Mouse (Mus musculus): ENCODE results near the gene Xndc1. TPM values are rescaled to one million over a fixed set of nuclear protein-coding genes. Genes with fewer than 3 reads are reported as not detected.

The Xndc1 gene
- polyA plus RNA-seq (2014; fragmentation: Illumina TruSeq; extraction: RNeasy Lipid Tissue Mini Kit (QIAGEN cat#74804); ENCODE audit: low replicate concordance) = 11.6 TPM

GRCm38 (mm10) chr7:102065046-102065891 is at the start of gene Xndc1, which contains the start of the genes Rnf121 and Xntrpc:
Gene Xndc1, plus strand, starts transcription at chr7:102065511.
Gene Rnf121, minus strand, starts transcription at chr7:102065469.
Gene Xntrpc, plus strand, starts transcription at chr7:102065713.

GRCm38 (mm10) chr7:102018590-102018989 is 46.7 kb upstream of the Xndc1 start, which contains the start of gene Il18bp:
Gene Il18bp, minus strand, starts transcription at chr7:102018690.

GRCm38 (mm10) chr7:102082816-102083215 is 17.5 kb downstream of the Xndc1 start, which contains the start of gene Trpc2:
Gene Trpc2, plus strand, starts transcription at chr7:102083116.

DNA sequence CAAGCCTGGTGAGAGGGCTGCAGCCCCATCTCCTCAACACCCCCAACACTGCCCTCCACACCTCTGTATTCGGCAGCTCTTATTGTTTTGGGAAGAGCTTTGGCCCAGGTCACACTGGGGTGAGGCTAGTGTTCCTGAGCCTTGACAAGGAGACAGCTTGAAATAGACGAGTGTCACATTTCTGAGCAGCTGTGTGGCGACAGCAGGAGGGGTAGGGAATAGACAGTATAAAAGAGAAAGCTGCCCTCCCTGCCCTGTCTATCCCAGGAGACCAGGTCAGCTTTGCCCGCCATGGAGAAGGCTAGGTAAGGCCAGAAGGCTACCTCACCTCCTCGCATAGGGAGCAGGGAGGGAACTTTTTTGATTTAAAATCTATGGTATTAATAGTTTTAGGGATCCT is 36.2 kb downstream of the Xndc1 start, which contains the start of gene Art1:
Art1 (plus strand) TSS at position 257 of the 400 bp plus-strand sequence.

DNA sequence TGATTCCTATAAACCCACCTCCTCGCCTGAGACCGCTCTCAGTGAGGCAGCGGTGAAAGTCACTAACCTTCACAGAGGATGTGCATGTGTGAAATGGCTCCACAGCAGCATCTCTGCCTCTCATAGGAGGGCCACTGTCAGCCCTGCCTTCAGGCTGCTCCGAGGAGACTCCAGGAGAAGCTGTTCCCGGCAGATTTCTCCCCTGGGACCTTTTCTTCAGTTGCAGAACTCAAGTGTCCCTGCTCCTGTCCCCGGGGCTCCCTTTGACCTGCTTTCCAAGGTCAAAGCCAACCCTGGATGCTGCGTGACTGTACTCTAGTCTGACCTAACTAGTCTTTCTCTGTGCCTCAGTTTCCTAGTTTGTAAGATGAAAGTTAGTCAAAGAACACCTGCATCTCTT is 43.9 kb downstream of the Xndc1 start, which contains the start of gene Art5:
Art5 (minus strand) TSS at position 319 of the 400 bp plus-strand sequence.

GRCm38 (mm10) chr7:102116579-102117331 is 51.4 kb downstream of the Xndc1 start, which contains the start of gene Chrna10:
Gene Chrna10, minus strand, starts transcription at chr7:102116828.

Other genes starting within 250 kb of the Xndc1 start
- not detected for gene Phox2a, start 247.2 kb upstream of the Xndc1 start, polyA plus RNA-seq (2014; fragmentation: Illumina TruSeq; extraction: RNeasy Lipid Tissue Mini Kit (QIAGEN cat#74804); ENCODE audit: low replicate concordance)
- 31.7 TPM for gene Inppl1, start 227.3 kb upstream of the Xndc1 start, polyA plus RNA-seq (2014; fragmentation: Illumina TruSeq; extraction: RNeasy Lipid Tissue Mini Kit (QIAGEN cat#74804); ENCODE audit: low replicate concordance)
- not detected for gene Folr2, start 208.3 kb upstream of the Xndc1 start, polyA plus RNA-seq (2014; fragmentation: Illumina TruSeq; extraction: RNeasy Lipid Tissue Mini Kit (QIAGEN cat#74804); ENCODE audit: low replicate concordance)
- gene Anapc15, start 201.8 kb upstream of the Xndc1 start, polyA plus RNA-seq (2014; fragmentation: Illumina TruSeq; extraction: RNeasy Lipid Tissue Mini Kit (QIAGEN cat#74804); ENCODE audit: low replicate concordance) = 9.5 TPM
- not detected for gene Folr1, start 194.7 kb upstream of the Xndc1 start, polyA plus RNA-seq (2014; fragmentation: Illumina TruSeq; extraction: RNeasy Lipid Tissue Mini Kit (QIAGEN cat#74804); ENCODE audit: low replicate concordance)
- 6.5 TPM for gene Lamtor1, start 159.6 kb upstream of the Xndc1 start, polyA plus RNA-seq (2014; fragmentation: Illumina TruSeq; extraction: RNeasy Lipid Tissue Mini Kit (QIAGEN cat#74804); ENCODE audit: low replicate concordance)
- gene Tomt, start 159.2 kb upstream of the Xndc1 start, polyA plus RNA-seq (2014; fragmentation: Illumina TruSeq; extraction: RNeasy Lipid Tissue Mini Kit (QIAGEN cat#74804); ENCODE audit: low replicate concordance) = not detected
- gene Lrrc51, start 131.6 kb upstream of the Xndc1 start, polyA plus RNA-seq (2014; fragmentation: Illumina TruSeq; extraction: RNeasy Lipid Tissue Mini Kit (QIAGEN cat#74804); ENCODE audit: low replicate concordance) = 0.59 TPM
- 41.5 TPM for gene Numa1, start 131.4 kb upstream of the Xndc1 start, polyA plus RNA-seq (2014; fragmentation: Illumina TruSeq; extraction: RNeasy Lipid Tissue Mini Kit (QIAGEN cat#74804); ENCODE audit: low replicate concordance)
- gene Il18bp, start 46.8 kb upstream of the Xndc1 start, polyA plus RNA-seq (2014; fragmentation: Illumina TruSeq; extraction: RNeasy Lipid Tissue Mini Kit (QIAGEN cat#74804); ENCODE audit: low replicate concordance) = 12.4 TPM
- 23.8 TPM for gene Rnf121, start within 50 bp of the Xndc1 start, polyA plus RNA-seq (2014; fragmentation: Illumina TruSeq; extraction: RNeasy Lipid Tissue Mini Kit (QIAGEN cat#74804); ENCODE audit: low replicate concordance)
- gene Xntrpc, start 202 bp downstream of the Xndc1 start, polyA plus RNA-seq (2014; fragmentation: Illumina TruSeq; extraction: RNeasy Lipid Tissue Mini Kit (QIAGEN cat#74804); ENCODE audit: low replicate concordance) = 0.11 TPM
- gene Trpc2, start 17.6 kb downstream of the Xndc1 start, polyA plus RNA-seq (2014; fragmentation: Illumina TruSeq; extraction: RNeasy Lipid Tissue Mini Kit (QIAGEN cat#74804); ENCODE audit: low replicate concordance) = not detected
- gene Art1, start 36.2 kb downstream of the Xndc1 start, polyA plus RNA-seq (2014; fragmentation: Illumina TruSeq; extraction: RNeasy Lipid Tissue Mini Kit (QIAGEN cat#74804); ENCODE audit: low replicate concordance) = not detected
- not detected for gene Art5, start 44.0 kb downstream of the Xndc1 start, polyA plus RNA-seq (2014; fragmentation: Illumina TruSeq; extraction: RNeasy Lipid Tissue Mini Kit (QIAGEN cat#74804); ENCODE audit: low replicate concordance)
- gene Chrna10, start 51.3 kb downstream of the Xndc1 start, polyA plus RNA-seq (2014; fragmentation: Illumina TruSeq; extraction: RNeasy Lipid Tissue Mini Kit (QIAGEN cat#74804); ENCODE audit: low replicate concordance) = not detected
- gene Nup98, start 144.7 kb downstream of the Xndc1 start, polyA plus RNA-seq (2014; fragmentation: Illumina TruSeq; extraction: RNeasy Lipid Tissue Mini Kit (QIAGEN cat#74804); ENCODE audit: low replicate concordance) = 29.9 TPM
- 27.7 TPM for gene Pgap2, start 144.7 kb downstream of the Xndc1 start, polyA plus RNA-seq (2014; fragmentation: Illumina TruSeq; extraction: RNeasy Lipid Tissue Mini Kit (QIAGEN cat#74804); ENCODE audit: low replicate concordance)
- gene Rhog, start 190.5 kb downstream of the Xndc1 start, polyA plus RNA-seq (2014; fragmentation: Illumina TruSeq; extraction: RNeasy Lipid Tissue Mini Kit (QIAGEN cat#74804); ENCODE audit: low replicate concordance) = 1.5 TPM
- 4.9 TPM for gene Stim1, start 202.3 kb downstream of the Xndc1 start, polyA plus RNA-seq (2014; fragmentation: Illumina TruSeq; extraction: RNeasy Lipid Tissue Mini Kit (QIAGEN cat#74804); ENCODE audit: low replicate concordance)